Mouse (Mus musculus) lung, adult 2 months (tissue): ENCODE data around the gene Zfp420. TPM values are rescaled to one million over a fixed set of nuclear protein-coding genes. Genes with fewer than 3 reads are reported as not detected.

Experiments used
- DNase-seq: peaks from one replicate; pipeline ENCODE4 v3.0.0; 2022
- H3K4me1 ChIP-seq: fragments of 200-500 bp; 2 replicates; pipeline ENCODE4 v1.6.1; 2011; ENCODE audit warnings: low read length; ENCODE audit not compliant: control insufficient read depth, insufficient read depth
- H3K4me3 ChIP-seq: fragments of 200-500 bp; replicated peaks from 2 replicates; pipeline ENCODE3; 2011; ENCODE audit warnings: low read depth, mild to moderate bottlenecking, control low read depth, low read length; ENCODE audit errors: extremely low read depth
- CTCF ChIP-seq: fragments of 200-500 bp; IDR thresholded peaks from 2 replicates; pipeline ENCODE4 v1.5.1; 2011; ENCODE audit warnings: mild to moderate bottlenecking, low read length, control low read depth; ENCODE audit not compliant: insufficient read depth
- POLR2A ChIP-seq: fragments of 200-500 bp; IDR thresholded peaks from 2 replicates; pipeline ENCODE4 v1.6.1; 2011; ENCODE audit warnings: low read depth, mild to moderate bottlenecking, control low read depth, low read length, borderline replicate concordance; ENCODE audit errors: extremely low read depth
- WGBS: fragments of 180-500 bp; shearing (Covaris S2); methylation state at CpG from one replicate; pipeline ENCODE4 v1.1.7; 2018; 5-methylcytosine and 5-hydroxymethylcytosine counted together
- polyA plus RNA-seq: library from polyadenylated mRNA; depleted of rRNA; stranded (reverse); fragments of >200 nt; gene quantifications from 2 replicates; pipeline ENCODE4 v1.2.3, GENCODE M21; 2012

Gene Zfp420
- polyA plus RNA-seq, 1 experiment, result 1.8 TPM

GRCm38 (mm10) chr7:29890501-29890900 is 30.7 kb downstream of the Zfp420 start:
- WGBS, result 97% methylated on average over 7 of the region's 7 CpGs
- DNase-seq, result no peak
- TF ChIP-seq CTCF (no peak), POLR2A (no peak)
- H3K4me3 ChIP-seq, result no peak overlapping the region
- H3K4me1 ChIP-seq, result no peaks in the 10 kb centered on the region

DNA sequence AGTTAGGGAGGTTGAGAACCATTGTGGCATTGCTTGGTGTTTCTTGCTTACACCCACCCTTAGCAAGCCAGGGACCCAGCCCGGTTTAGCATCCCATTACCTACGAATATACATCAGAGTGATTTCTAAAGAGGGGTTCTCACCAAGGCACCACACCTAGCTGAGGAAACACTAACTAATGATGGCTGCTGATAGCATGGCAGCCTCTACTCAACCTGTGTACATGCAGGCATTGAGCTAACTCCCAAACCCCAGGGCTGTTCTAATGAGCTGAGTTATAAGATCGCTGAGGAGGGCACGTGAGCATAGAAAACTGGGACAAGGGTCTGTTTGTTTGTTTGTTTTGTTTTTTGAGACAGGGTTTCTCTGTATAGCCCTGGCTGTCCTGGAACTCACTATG is 33.0 kb downstream of the Zfp420 start:
- Histone ChIP-seq H3K4me1 (no peaks in the 10 kb centered on the region), H3K4me3 (no peak overlapping the region)
- 97% methylated on average over 4 of the region's 4 CpGs for WGBS
- DNase-seq, result no peak
- TF ChIP-seq CTCF (no peak), POLR2A (no peak)

- Histone ChIP-seq H3K4me3 (no peak overlapping the region), H3K4me1 (no peaks in the 10 kb centered on the region)
- DNase-seq, result no peak
- 94% methylated on average over 4 of the region's 4 CpGs for WGBS
- TF ChIP-seq POLR2A (no peak), CTCF (no peak)
Observed at GRCm38 (mm10) chr7:29898351-29898750, 38.6 kb downstream of the Zfp420 start.

GRCm38 (mm10) chr7:29904101-29904500 is 44.3 kb downstream of the Zfp420 start:
- Histone ChIP-seq H3K4me1 (no peaks in the 10 kb centered on the region; the same call in none of the 2 replicates), H3K4me3 (no peak overlapping the region)
- TF ChIP-seq POLR2A (no peak), CTCF (no peak)
- 95% methylated on average over 4 of the region's 4 CpGs for WGBS
- no peak for DNase-seq

- DNase-seq, result peak; percentile 57
- no peaks in the 10 kb centered on the region; the same call in none of the 2 replicates for H3K4me1 ChIP-seq
- WGBS, result under 1% methylated on average over 22 of the region's 22 CpGs
- H3K4me3 ChIP-seq, result peak within 1 kb of the TSS; percentile 95
- peak; percentile 45; the same call in 1 of the 2 replicates for TF ChIP-seq POLR2A
- no peak for TF ChIP-seq CTCF
Observed at GRCm38 (mm10) chr7:29905966-29906681, 46.3 kb downstream of the Zfp420 start, which contains the start of gene Zfp27. Zfp27 (minus strand) TSS chr7:29906572.

DNA sequence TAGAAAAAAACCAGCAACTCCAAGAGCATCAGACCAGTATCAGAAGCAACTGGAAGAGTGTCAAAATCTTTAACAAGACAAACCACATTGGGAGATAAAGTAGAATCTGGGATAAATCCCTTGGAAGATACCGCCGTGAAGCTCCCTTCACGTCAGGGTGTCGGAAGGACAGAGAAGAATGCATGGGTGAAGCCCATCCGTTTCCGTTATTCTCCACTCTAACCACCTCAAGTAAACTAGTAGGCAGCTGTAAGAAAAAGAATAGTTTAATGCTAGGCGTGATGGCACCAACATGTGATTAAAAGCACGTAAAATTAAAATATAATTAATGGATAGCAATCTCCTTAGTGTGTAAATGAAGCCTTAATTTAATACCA is 46.9 kb downstream of the Zfp420 start:
- no peaks in the 10 kb centered on the region; the same call in none of the 2 replicates for H3K4me1 ChIP-seq
- 18% methylated on average over 8 of the region's 8 CpGs for WGBS
- DNase-seq, result no peak
- TF ChIP-seq CTCF (no peak), POLR2A (no peak)
- peak overlapping the region; percentile 21 for H3K4me3 ChIP-seq

DNA sequence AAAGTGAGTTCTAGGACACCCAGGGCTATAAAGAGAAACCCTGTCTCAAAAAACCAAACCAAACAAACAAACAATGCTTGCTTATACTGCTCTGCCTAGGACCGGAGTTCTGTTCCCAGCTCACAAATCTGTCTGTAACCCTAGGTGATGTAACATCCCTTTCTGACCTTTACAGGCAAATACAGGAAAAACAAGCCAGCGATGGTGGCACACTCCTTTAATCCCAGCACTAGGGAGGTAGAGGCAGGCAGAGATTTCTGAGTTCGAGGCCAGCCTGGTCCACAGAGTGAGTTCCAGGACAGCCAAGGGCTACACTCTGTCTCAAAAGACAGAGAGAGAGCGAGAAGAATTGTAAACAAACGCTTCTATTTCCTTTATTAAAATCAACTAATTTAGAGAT is 47.4 kb downstream of the Zfp420 start:
- Histone ChIP-seq H3K4me3 (no peak overlapping the region), H3K4me1 (no peaks in the 10 kb centered on the region; the same call in none of the 2 replicates)
- 89% methylated on average over 5 of the region's 5 CpGs for WGBS
- TF ChIP-seq CTCF (no peak), POLR2A (no peak)
- no peak for DNase-seq

DNA sequence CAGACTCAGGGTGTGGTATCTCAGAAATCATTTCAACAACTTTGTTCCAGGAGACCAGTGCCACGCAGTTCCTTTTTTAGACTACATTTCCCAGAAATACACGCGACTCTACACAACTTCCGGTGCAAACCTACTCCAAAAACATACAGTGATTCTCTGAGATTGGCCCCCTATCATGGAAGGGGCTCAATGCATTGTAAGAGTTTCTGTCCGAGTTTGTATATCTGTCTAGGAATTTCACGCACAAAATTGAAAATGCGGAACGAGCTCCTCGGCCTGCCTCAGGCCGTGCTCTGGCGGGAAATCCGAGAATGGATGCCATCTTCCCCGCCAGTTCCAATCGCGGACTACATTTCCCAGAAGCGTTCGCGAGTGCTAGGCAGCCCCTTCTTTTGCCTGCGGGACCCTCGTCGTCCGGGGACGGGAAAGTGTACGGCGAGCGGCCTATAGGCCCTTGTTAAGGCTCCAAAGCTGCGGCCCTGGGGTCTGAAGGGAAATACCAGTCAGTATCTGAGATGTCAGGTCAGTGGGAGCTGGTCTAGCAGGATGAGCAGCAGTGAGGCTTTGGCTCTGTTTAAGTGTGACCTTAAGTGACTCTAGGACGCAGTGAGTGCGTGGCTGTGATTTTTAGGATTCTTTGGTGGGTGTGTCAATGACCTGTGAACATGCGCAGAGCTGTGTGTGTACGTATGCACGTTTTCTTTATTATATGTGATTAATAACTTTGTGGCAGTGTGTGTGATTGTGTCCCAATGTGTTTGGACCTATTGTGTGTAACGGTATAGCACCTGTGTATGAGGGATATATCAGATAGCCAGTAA is 48.6 kb downstream of the Zfp420 start, which contains the start of gene Zfp383:
TSS of gene Zfp383 (plus strand) at position 94 of the 821 bp plus-strand sequence.
- no peaks in the 10 kb centered on the region; the same call in none of the 2 replicates for H3K4me1 ChIP-seq
- peak; percentile 90 for DNase-seq
- TF ChIP-seq POLR2A, result peak; percentile 41; the same call in 1 of the 2 replicates
- no peak for TF ChIP-seq CTCF
- under 1% methylated on average over 33 of the region's 33 CpGs for WGBS
- H3K4me3 ChIP-seq, result peak within 1 kb of the TSS; percentile 96

GRCm38 (mm10) chr7:29910252-29910651 is 50.5 kb downstream of the Zfp420 start:
- no peak for DNase-seq
- H3K4me1 ChIP-seq, result no peaks in the 10 kb centered on the region; the same call in none of the 2 replicates
- no peak for TF ChIP-seq CTCF
- no peak for TF ChIP-seq POLR2A
- WGBS, result 78% methylated on average over 2 of the region's 2 CpGs
- H3K4me3 ChIP-seq, result no peak overlapping the region
